Mouse (Mus musculus) heart, postnatal 4 days (tissue): Measurements from ENCODE around the gene Mfsd9. TPM values are rescaled to one million over a fixed set of nuclear protein-coding genes. Genes with fewer than 3 reads are reported as not detected.

Source experiments
- DNase-seq: peaks from one replicate; pipeline ENCODE4 v3.0.0; 2021
- total RNA-seq, 2 experiments: library from RNA; stranded (reverse); gene quantifications; 2 replicates each; pipeline ENCODE4 v1.2.3; 2021

Gene Mfsd9
- 1 to 10 TPM; 1.4 TPM for total RNA-seq

DNA sequence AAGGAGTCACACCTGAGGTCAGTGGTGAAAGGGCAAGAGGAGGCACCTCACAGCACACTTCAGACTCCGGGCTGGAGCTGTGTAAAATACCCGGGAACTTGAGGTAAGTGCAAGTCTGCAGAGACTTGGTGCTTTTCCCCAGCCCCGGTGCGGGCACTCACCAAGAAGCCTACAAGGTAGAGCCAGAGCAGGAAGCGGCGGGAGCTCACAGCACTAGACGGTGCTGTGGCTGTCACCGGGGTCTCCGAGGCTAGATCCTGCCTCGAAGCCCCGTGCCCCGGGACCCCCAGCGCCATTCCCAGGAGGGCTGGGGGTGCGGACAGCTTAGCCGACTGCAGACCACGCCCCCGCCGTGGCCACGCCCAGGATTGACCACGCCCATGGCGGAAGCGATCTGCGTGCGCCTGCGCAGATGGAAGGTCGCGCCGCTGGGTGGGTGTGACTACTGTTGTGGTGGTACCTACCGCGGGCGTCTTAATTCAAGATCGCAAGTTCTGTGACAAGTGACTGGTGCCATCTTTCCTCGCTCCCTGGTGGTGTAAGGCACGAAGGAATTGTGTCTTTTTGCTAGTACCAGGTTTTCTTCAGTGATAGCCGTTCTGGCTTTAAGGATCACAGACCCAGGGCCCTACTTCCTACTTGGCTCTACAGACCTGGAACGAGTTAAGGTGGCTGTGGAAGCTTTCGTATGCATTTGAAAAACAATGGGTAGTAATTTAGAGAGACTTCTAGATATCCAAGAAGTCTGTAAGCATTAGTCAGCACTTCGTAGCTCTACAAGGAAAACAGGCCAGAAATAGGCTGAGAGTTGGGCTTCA lies at the start of gene Mfsd9:
Gene Mfsd9, minus strand, starts transcription at position 364 of the 818 bp plus-strand sequence.
- DNase-seq = peak; percentile 95

DNA sequence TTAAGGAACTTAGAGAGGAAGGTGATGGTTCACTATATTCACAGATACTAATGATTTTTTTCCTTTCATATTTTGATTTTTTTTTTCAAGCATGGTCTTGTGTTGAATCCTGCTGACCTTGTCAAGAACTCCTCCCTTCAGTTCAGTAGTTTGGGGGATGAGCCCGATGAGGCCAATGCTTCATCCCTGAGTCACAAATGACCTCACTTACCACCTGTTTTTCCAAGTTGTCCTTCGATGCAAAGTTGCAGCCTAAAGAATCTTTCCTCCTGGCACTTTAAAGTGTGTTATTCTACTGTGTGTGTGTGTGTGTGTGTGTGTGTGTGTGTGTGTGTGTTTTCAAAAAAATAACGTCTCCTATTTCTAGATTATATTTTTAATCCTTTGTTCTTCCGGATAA lies 45.0 kb upstream of the Mfsd9 start:
- DNase-seq = no peak

DNA sequence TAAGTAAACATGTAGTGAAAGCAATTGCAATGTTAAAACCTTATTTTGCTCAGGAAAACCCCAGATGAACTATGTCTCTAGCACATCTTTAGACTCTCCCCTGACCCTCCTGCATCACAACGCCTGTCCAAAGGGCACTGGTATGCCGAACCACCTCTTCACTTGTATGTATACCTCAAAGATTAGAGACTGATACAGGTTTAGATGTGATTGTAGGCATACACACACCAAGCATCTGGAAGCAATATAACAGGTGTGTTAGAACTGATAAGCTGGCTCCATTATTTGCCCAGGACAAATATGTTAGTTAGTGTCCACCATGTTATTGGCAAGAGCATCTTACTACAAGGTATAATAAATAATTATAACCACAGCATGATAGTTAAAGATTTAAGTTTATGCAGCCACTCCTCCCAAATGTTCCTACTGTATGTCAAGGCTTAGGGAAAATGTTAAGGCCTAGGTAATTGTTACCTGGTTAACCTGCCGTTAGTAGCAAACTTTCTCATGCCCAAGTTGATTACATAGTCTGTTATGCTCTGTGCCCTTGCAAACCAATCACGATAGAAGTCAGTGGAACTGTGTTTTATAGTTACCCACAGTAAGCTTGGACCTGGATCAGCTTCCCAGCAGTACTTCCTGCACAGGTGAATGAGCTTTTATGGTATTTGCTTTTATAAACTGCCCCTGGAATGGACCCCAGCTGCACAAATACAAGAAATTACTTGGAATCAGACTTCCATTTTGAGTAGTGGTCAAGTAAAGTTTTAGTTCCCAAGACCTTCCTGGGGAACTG lies 40.4 kb upstream of the Mfsd9 start:
- no peak for DNase-seq

DNA sequence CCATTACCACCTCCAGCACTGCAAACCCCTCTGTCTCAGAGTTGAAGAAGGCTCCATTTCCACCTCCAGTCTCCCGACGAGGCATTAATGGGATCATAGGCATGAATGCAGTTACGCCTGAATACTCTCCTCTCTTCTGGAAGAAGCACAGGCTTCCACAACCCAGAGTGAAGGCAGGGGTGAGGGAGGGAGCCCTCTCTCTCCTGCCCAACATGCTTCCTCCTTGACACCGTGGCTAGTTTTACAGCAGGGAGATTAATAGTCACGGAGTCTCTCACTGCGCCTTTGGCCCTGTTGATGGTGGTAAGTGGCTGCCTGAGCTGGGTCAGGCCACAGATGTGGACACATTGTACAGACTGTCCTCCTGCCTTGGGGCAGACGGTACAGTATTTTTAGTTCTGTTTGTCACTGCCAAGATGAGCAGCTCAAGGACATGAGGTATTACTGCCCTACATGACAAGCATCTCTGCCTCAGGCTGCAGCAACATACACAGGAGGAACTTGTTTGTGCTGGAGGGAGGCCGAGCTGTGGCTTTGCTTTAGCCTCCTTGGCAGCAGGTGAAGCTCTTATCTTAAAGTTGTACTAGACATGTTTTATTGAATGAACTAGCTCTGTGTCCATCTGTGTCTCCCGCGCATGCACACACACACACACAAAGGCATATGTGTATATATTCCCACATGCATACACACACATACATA lies 38.9 kb upstream of the Mfsd9 start:
- DNase-seq = peak; percentile 11

DNA sequence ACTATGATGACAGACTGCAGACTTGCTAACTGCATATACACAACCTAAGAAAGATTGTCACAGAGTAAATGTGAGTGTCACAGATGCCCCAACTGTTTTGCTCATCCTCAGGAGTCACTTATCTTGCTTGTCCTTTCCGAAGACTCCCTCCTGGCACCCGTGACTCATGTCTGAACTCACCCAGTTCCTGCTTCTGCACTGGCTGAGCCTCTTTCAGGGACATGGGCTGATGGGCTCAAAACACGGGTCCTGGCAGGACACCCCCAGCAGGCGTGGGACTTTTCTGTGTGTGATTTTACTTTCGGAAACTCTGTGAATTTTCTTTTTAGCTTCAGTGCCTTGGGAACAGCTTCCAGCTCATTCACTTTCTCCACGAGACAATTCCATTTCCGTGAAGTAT lies 35.3 kb upstream of the Mfsd9 start:
- no peak for DNase-seq

DNA sequence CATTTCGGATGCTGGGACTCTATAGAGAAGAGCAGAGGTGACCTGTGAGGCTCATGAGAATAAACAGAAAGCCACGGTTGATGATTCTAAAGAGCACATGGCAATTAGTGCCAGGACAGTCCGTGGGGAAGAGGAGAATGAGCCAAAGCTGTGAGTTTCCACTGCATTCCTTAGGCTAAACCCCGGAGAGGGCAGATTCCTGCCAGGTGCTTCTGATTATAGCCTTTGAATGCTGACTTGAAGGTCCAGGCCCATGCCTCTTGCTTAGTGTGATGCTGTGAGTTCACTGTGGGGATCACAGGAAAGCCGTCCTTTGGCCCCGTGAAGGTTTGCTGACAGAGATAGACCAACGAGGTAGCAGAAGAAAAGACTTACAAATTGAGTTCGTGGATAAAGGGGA lies 34.4 kb upstream of the Mfsd9 start:
- no peak for DNase-seq

DNA sequence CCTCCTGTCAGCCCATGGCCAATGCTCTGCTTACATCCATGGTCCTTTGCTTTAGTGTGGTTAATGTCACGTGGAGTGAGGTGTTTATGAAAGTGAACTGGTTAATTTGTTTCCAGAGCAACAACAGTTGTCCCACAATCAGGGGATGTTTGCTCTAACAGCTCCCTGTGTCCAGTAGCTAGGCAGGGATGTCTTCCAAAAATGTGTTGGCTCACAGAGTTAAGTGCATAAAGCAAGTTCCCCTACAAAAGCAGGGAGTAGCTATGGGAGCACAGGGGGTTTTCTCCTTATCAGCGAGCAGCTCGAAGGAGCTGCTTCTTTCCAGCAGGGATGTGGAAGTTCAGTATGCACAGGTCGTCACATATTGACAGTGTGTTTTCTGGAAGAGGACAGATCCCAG lies 34.0 kb upstream of the Mfsd9 start:
- peak; percentile 25 for DNase-seq

DNA sequence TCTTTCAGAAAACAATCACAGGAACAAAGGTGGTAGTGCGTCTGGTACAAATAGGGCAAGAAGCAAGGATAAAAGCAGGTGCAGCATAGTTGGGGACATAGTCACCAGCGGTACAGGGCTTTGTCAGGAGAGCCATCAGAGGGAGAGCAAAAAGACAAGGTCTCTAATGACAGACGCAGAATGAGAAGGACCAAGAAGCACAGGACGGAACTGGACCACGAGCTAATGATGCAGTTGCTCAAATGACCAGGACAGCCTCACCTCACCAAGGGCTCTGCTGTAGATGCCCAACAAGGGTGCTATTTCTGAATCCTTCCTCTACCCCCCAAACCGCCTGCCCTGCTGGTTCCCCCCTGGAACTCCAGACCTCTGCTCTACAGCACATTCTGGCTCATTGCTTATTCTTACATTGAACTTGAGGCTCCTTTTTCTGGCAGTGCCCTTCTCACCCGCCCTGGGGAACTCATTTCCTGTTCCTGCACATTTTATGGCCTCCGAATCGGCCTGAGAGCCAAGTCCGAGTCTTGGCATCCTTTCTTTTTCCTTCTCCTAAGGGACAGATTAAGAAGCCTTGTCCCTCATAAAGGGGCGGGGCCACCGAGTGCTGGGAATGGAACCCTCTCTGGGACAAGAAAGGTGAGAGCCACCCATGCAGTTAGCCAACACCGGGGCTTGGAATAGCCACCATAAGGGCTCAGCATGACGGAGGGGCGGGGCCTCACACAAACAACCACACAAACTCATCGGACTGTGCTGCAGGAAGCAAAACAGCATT lies 24.8 kb upstream of the Mfsd9 start:
- peak; percentile 23 for DNase-seq

DNA sequence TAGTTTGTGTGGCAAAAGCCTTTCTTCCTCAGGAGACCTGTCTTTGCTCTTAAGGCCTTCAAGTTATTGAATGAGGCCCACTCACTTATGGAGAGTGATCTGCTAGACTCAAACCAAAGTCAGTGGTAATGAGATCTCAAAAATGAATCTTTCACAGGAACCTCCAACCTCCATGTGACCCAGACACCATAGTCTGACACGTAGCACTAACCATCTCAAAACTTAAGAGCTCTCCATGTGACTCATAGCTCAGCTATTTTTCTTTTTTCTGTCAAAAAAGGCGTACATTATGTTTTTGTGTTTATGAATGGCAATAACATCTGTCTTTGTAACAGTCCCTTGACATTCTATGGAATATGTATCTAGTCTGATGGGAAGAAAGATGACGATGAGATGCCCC lies 18.2 kb upstream of the Mfsd9 start:
- no peak for DNase-seq

DNA sequence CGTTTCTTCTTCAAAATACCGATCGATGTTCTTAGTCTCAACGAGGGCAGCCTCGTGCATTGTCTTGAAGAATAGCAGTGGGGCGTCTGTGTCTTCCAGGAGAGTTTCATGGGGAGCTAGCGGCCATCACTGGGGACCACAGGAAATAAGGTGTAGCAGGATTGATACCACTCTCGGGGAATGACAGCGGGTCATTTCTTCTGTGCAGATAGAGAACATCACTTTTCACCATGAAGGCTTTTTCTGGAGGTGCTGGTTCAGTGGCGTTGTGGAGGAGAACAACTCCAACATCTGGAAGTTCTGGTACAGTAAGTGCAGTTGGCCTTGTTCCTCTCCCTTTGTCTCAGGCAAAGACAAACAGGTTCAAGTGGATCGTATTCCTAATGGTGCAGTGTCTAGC lies 15.4 kb upstream of the Mfsd9 start:
- no peak for DNase-seq

DNA sequence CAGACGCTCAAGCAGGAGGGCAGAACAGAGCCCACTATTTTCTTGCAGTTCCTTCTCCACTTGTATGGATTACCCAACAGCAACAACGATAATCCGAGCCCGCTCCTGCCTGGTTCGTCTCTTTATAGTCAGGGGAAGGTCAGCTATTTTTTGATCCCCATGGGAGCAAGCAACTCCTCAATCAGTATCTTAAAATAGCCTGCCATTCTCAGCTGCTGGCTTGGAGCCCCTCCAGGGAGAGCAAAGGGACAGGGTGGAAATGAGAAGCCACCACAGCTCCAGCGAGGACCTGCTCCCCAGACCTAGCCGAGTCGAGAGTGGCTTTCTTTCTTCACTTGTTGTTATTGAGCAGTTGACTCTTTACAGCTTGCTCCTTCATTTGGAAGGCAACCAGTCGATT lies 14.9 kb upstream of the Mfsd9 start, which contains the start of gene Tmem182:
Gene Tmem182, plus strand, starts transcription at position 251 of the 400 bp plus-strand sequence.
- peak; percentile 85 for DNase-seq

DNA sequence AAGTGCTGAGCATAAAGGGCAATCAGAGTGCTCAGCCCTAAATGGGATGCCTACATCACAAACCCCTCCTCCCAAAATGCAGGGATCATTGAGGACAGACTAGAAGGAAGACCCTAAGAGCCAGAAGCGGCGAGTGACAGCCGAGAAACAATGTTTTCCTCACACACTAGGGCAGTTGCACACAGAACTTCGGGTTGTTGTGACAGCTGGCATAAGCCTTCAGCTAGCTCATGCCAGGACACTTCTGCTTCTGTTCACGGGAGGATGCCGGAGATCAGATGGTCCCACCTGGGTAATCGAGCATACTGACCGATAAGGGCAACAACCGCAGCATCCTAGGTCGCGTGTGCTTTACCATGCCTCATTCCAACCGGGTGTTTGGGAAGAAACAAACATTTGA lies 13.6 kb upstream of the Mfsd9 start:
- no peak for DNase-seq

DNA sequence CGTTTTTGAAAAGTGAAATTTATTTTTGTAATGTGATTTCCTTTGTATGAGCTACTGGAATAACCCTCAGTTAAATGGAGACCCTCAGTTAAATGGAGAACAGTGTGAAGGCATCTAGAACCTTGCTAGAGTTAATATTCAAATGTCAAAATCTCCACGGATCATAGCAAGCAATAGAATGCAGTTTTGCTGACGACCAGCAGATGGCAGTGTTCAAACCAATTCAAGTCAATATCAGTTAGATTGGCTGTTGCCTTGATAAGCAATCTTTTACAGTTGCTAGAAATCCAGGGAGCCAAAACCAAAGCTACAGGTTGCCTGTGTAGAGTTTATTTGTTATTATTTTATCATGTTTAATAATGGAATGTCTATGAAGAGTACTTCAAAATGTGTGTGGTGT lies 12.3 kb upstream of the Mfsd9 start:
- DNase-seq = peak; percentile 58

DNA sequence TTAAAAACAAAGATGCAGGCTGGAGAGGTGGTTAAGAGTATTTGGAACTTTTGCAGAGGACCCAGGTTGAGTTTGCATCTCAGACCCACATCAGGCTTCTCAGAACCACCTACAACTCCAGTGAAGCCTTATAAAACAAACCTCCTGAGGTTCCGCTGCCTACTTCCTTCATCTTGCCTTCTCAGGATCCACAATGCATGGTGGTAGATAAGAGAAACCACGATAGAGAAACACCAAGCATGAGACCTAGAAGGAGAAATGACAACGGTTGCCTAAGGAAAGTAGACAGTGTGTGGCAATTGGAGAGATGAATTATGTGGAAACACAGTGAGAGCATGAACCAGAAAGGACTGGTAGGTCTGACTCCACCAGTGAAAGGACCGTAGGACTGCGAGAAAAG lies 10.4 kb upstream of the Mfsd9 start:
- no peak for DNase-seq

DNA sequence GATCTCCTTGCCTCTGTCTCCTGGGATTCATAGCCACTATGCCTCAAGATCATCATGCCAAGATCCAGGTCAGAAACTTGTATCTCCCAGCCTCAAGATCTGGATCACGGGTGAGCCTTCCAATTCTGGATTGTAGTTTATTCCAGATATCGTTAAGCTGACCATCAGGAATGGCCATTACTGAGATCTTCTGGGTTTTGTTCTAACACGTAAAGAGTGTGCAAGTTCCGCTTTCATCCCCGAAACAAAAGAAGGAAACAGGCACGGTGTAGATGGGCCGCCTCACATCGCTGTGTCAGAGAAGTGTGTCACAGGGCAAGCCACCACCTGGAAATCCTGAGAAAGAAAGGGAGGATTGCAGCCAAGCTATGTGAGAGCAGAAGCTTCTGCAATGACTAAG lies 8.6 kb upstream of the Mfsd9 start:
- no peak for DNase-seq

DNA sequence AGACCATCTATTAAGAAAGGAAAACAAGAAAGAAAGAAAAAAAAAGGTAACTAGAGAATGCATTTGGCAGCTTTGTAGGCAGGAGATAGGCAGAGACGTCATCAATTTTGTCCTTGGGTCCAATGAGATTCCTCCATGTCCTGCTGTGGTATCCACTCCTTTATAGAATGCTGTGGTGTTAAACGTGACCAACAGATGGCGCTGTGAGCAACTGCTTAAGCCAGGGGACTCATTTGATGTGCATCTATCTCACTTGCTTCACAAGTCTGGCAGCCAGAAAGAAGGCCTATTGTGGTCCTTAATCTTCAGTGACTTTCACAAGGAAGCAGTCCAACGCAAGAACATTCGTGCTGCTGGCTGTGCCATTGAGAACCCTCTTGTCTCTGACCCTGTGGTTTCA lies 6.9 kb upstream of the Mfsd9 start:
- DNase-seq = peak; percentile 85

DNA sequence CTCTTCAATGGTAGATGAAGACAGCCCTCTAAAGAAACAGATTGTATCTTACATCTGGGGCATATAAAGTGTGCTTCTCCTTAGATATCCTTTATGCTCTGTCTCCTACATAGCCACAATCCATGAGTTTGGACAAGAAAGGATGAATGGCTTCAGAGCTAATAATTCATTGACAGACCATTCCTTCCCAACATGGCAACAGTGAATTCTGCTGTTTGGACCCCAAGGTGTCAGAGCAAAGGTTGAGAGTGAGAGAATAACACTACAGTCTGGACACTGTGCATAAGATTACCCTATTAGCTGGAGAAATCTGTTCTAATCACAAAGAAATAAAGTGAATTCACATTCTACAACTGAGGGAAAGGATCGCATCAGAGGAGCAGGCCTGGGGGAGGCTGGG lies 5.0 kb upstream of the Mfsd9 start:
- DNase-seq = no peak

DNA sequence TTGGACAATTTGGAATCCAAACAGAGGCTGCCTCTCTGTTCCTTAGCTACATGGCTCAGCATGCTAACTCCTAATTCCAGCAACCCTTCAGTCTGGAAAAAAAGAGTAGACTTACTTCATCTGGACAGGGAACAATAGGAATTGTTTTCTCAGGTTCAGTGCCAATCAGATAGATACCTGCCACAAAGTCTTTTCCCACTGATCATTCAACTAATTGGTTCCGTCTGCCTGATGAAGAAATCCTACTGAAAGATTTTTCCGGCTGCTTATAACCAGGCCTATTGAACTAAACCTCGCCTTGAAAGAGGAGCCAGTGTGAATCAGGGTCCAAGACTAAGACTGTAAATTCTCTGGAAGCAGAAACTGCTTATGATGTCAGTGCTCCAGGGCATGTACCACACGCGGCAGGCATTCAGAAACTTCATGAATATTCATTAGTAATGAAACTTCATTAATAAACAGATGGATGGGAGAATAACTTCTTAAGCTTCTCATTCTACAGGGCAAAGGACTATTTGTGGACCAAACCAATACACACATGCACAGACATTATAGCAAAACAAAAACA lies 737 bp downstream of the Mfsd9 start:
- no peak for DNase-seq

DNA sequence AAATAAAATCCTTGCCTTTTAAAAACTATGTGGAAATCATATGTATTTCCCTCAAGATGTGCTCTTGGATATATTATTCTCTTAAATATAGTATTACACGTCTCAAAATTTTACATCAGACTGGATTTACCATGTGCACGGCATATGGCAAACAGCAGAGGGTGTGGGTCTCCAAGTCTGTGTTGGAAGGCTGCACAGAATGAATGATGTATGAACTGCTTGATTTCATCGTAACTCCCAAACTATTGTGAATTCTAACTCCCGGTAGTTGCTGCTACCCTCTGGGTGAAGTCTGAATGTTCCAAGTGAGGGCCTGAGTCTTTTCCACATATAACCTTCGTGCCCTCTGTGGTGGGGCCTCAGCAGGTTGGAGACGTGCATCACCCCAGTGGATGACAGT lies 1.5 kb downstream of the Mfsd9 start:
- DNase-seq = no peak

DNA sequence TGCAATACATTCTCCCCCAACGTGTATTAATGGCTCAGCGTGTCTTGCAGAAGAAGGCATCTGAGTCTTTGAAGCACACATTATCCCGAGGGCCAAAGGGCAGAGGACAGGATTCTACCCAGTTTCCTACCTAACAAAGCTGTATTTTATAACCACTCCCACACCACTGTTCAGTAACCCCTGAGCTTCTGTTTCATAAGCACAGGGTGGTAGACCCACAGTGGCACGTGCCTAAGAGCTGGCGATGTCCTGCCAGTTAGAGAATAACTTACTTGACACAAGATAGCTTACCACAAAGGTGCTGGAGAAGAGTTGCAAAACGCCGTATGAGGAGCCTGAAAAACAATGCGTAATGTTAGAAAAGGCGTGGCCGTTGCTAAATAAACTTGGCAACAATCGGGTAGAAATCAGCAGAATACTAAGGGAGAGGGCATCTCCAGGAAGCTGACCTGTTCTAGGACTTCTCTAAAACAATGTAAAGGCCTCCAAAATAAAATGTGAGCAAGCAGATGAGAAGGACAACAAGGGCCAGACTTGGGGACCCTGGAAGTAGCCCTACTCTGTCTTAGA lies 4.5 kb downstream of the Mfsd9 start:
- no peak for DNase-seq

DNA sequence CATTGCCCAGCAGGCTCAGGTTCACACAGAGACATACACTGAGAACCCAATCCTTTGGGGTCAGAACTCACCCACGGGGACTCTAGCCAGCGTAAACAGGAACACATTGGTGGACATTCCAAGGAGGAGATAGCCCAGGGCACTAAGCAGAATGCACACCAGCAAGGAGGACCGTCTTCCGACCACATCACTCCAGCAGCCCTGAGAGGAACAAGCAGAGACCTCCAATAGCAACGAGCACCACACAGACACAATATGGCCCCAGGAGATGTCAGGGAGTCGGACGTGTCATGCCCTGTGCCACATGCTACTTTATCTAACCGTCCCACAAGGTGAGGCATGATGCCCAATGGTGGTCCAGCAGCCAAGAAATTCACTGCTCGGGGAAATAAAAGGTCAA lies 6.2 kb downstream of the Mfsd9 start:
- no peak for DNase-seq

DNA sequence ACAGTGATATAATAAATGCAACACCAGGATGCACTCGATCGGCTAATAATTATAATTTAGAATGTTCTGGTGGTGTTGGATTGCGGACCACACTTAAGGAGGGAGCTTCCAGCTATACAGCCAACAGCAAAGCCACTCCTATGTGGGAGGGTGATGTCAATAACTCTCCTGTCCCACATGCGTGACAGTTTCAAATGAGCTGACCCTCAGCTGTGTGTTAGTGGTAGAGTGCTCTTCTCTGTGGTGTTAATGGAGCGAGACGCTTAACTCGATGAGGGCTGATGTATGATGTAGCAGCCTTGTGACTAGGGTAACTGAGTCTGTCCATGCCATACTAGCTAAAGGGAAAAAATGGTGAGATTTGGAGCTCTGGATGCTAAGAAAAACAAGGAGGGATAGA lies 7.0 kb downstream of the Mfsd9 start:
- DNase-seq = no peak
